Comparison of ENCODE assay signal across 9 mouse cellular contexts in genomic region chr1:194588711-194589451, GRCm38 (mm10). TPM values are rescaled to one million over a fixed set of nuclear protein-coding genes. Genes with fewer than 3 reads are reported as not detected.
DNase-seq lines count a peak whose midpoint lies in the region; ATAC-seq and TF ChIP-seq lines count a peak whose summit lies in the region.
"Had no signal": no experiment of that assay in that cellular context is flagged by ENCODE, and none has a peak within 500 bp of the region (broad histone marks: within the 10 kb centered on the region; RNA-seq: fewer than 3 reads in every experiment).

No protein-coding gene starts in this region.

- no peak overlapping the region for H3K9ac ChIP-seq in heart, adult 2 months (ENCODE audit: low read depth, low read length)
- no peak overlapping the region for H3K9ac ChIP-seq in forebrain, embryonic 13.5 days
- no peak overlapping the region for H3K9ac ChIP-seq in limb, embryonic 14.5 days (ENCODE audit: low read depth, low read length, severe bottlenecking)

- H3K4me2 ChIP-seq in forebrain, embryonic 13.5 days, result no peak overlapping the region
- H3K4me2 ChIP-seq in limb, embryonic 14.5 days (replicated peaks; ENCODE audit: low read depth, low read length, severe bottlenecking), result no peak overlapping the region

- no peaks in the 10 kb centered on the region for H3K36me3 ChIP-seq in heart, embryonic 10.5 days
- no peaks in the 10 kb centered on the region for H3K36me3 ChIP-seq in heart, adult 2 months (ENCODE audit: control insufficient read depth, insufficient read depth, low read length)
- no peaks in the 10 kb centered on the region for H3K36me3 ChIP-seq in forebrain, embryonic 13.5 days (ENCODE audit: poor library complexity, severe bottlenecking)
- no peaks in the 10 kb centered on the region for H3K36me3 ChIP-seq in limb, embryonic 14.5 days (ENCODE audit: control insufficient read depth, insufficient read depth, low read length)

- 42% methylated on average over 1 of the region's 1 CpGs for WGBS in heart, embryonic 10.5 days
- 41% methylated on average over 1 of the region's 1 CpGs for WGBS in heart, adult 2 months
- WGBS in forebrain, embryonic 13.5 days, result 58% methylated on average over 1 of the region's 1 CpGs
- WGBS in limb, embryonic 14.5 days, result 65% methylated on average over 1 of the region's 1 CpGs

- intact Hi-C loops in heart, adult 2 months (cut with DNase I), result no loop called here

- no peak for ATAC-seq in forebrain, embryonic 13.5 days
- ATAC-seq in limb, embryonic 14.5 days (ENCODE audit: low FRiP score, low read depth), result peak; percentile 86

- peaks cover 18% of the 10 kb centered on the region for H3K4me1 ChIP-seq in heart, embryonic 10.5 days
- no peaks in the 10 kb centered on the region for H3K4me1 ChIP-seq in heart, adult 2 months (ENCODE audit: control insufficient read depth, insufficient read depth, low read length)
- peaks cover 37% of the 10 kb centered on the region for H3K4me1 ChIP-seq in forebrain, embryonic 13.5 days
- H3K4me1 ChIP-seq in limb, embryonic 14.5 days (ENCODE audit: control insufficient read depth, insufficient read depth, low read length), result peaks cover 18% of the 10 kb centered on the region

- H3K27me3 ChIP-seq in heart, embryonic 10.5 days (ENCODE audit: insufficient read depth, poor library complexity, severe bottlenecking), result peaks cover 6% of the 10 kb centered on the region; the same call in 1 of the 2 replicates
- no peaks in the 10 kb centered on the region for H3K27me3 ChIP-seq in heart, adult 2 months (ENCODE audit: control insufficient read depth, insufficient read depth, low read length)
- H3K27me3 ChIP-seq in forebrain, embryonic 13.5 days, result no peaks in the 10 kb centered on the region
- H3K27me3 ChIP-seq in limb, embryonic 14.5 days (ENCODE audit: control insufficient read depth, insufficient read depth, low read length), result no peaks in the 10 kb centered on the region

- H3K4me3 ChIP-seq in heart, embryonic 10.5 days, result no peak overlapping the region
- H3K4me3 ChIP-seq in heart, adult 2 months, result no peak overlapping the region
- no peak overlapping the region for H3K4me3 ChIP-seq in forebrain, embryonic 13.5 days
- H3K4me3 ChIP-seq in limb, embryonic 14.5 days (replicated peaks; ENCODE audit: low read length), result no peak overlapping the region
- H3K4me3 ChIP-seq: erythroblast, embryonic 14.5 days had no signal

- H3K27ac ChIP-seq in heart, embryonic 10.5 days, result peak overlapping the region; percentile 31; the same call in 1 of the 2 replicates
- no peak overlapping the region for H3K27ac ChIP-seq in heart, adult 2 months
- H3K27ac ChIP-seq in forebrain, embryonic 13.5 days, result peak overlapping the region; percentile 89
- no peak overlapping the region for H3K27ac ChIP-seq in limb, embryonic 14.5 days (replicated peaks; ENCODE audit: low read depth, low read length)

- TF ChIP-seq EP300 in heart, adult 2 months (IDR thresholded peaks at IDR 0.05; ENCODE audit: insufficient read depth, low read depth, low read length), result no peak

- no peak for TF ChIP-seq CTCF in heart, adult 2 months (IDR thresholded peaks at IDR 0.05)

- no peaks in the 10 kb centered on the region for H3K9me3 ChIP-seq in heart, embryonic 10.5 days
- H3K9me3 ChIP-seq in forebrain, embryonic 13.5 days (replicated peaks), result no peaks in the 10 kb centered on the region
- H3K9me3 ChIP-seq in limb, embryonic 14.5 days (ENCODE audit: control insufficient read depth, low read length), result no peaks in the 10 kb centered on the region

- no peaks in the 10 kb centered on the region for H3K79me2 ChIP-seq in heart, adult 2 months (replicated peaks; ENCODE audit: control insufficient read depth, insufficient read depth, low read length)

- TF ChIP-seq POLR2A in heart, adult 2 months (IDR thresholded peaks at IDR 0.05; ENCODE audit: insufficient read depth, low read depth, low read length), result no peak
- no peak for TF ChIP-seq POLR2A in limb, embryonic 14.5 days (IDR thresholded peaks at IDR 0.05; ENCODE audit: borderline replicate concordance, extremely low read depth, insufficient read depth, insufficient read length)

- DNase-seq in heart, embryonic 10.5 days (ENCODE audit: low spot score), result peak; percentile 91
- no peak for DNase-seq in heart, adult 2 months
- peak; percentile 59 to 68 for DNase-seq in right cerebral cortex, postnatal 10 days (ENCODE audit: low spot score in 2 of 2)
- no peak for DNase-seq in right cerebral cortex, adult 2 months (ENCODE audit: low spot score in 2 of 2)
- DNase-seq in limb, embryonic 14.5 days (ENCODE audit: low spot score), result peak; percentile 77
- DNase-seq in thymus, postnatal 4 days, result no peak
- DNase-seq in gastrocnemius, postnatal 25 days, result no peak

RNA-seq across cellular contexts. Expression of gene Plxna2, which starts 29.1 kb away (rescaled TPM):
- 5.8 and 8.2 TPM in 2 replicates for polyA plus RNA-seq in heart, embryonic 10.5 days (2016; fragmentation: Nextera tagmentation; extraction: Ambion mirVana)
- 10 to 100 TPM; 22.6 to 30.6 TPM for total RNA-seq in heart, adult 2 months (2021)
- polyA plus RNA-seq in heart, adult 2 months (2012; rRNA removed), result 9.8 and 16.7 TPM in 2 replicates
- polyA plus RNA-seq in forebrain, embryonic 13.5 days (2015; fragmentation: Nextera tagmentation; extraction: Ambion mirVana), result 46.9 and 55.8 TPM in 2 replicates
- 10.8 and 11.0 TPM in 2 replicates for polyA plus RNA-seq in limb, embryonic 14.5 days (2012; rRNA removed)
- 10.2 and 11.9 TPM in 2 replicates for polyA plus RNA-seq in limb, embryonic 14.5 days (2014; fragmentation: Nextera tagmentation; extraction: Ambion mirVana)
- 1 to 10 TPM; 6.8 to 7.1 TPM for total RNA-seq in gastrocnemius, postnatal 25 days (2021)

Comparison
In these comparisons a context has a peak if more than half of its experiments do, and no peak if none do; other contexts are left out.
1. DNase-seq: peak in heart, embryonic 10.5 days (single experiment), right cerebral cortex, postnatal 10 days (2 of 2) and limb, embryonic 14.5 days (single experiment); none in heart, adult 2 months (0 of 2), right cerebral cortex, adult 2 months (0 of 2), thymus, postnatal 4 days (single experiment) and gastrocnemius, postnatal 25 days (single experiment).
2. H3K27ac ChIP-seq: peak in heart, embryonic 10.5 days (single experiment) and forebrain, embryonic 13.5 days (single experiment); none in heart, adult 2 months (single experiment) and limb, embryonic 14.5 days (single experiment).